Comparison of ENCODE assay signal across 7 mouse cellular contexts in genomic region chr4:22300206-22300605, GRCm38 (mm10).
"Had no signal": no experiment of that assay in that cellular context is flagged by ENCODE, and none has a peak within 500 bp of the region (broad histone marks: within the 10 kb centered on the region; RNA-seq: fewer than 3 reads in every experiment).

No protein-coding gene starts in this region.

- DNase-seq: kidney, postnatal 4 days; lung, embryonic 14.5 days; lung, postnatal 10 days; lung, postnatal 4 days; right cerebral cortex, adult 18-20 months; right cerebral cortex, postnatal 25 days; thymus, postnatal 36 days had no signal
